Comparison of ENCODE assay signal across 9 mouse cellular contexts in genomic region chr11:18750911-18751841, GRCm38 (mm10).
DNase-seq lines count a peak whose midpoint lies in the region; ATAC-seq lines count a peak whose summit lies in the region.
"Had no signal": no experiment of that assay in that cellular context is flagged by ENCODE, and none has a peak within 500 bp of the region (broad histone marks: within the 10 kb centered on the region; RNA-seq: fewer than 3 reads in every experiment).

No protein-coding gene starts in this region.

- no peak for DNase-seq in liver
- no peak for DNase-seq in forebrain, embryonic 10.5 days (ENCODE audit: extremely low spot score, low spot score)
- DNase-seq in B cell, adult 2 months, result no peak
- no peak for DNase-seq in ovary, postnatal 10 days (ENCODE audit: low spot score)
- no peak for DNase-seq in heart, adult 11 months
- DNase-seq: heart, postnatal 4 days had no signal

- no peak for ATAC-seq in liver, embryonic 12.5 days
- peak; percentile 67 for ATAC-seq in lung, embryonic 16.5 days (ENCODE audit: low read depth)
- peak; percentile 25; the same call in 1 of the 2 replicates for ATAC-seq in stomach, embryonic 16.5 days (ENCODE audit: insufficient read depth, low FRiP score)

- peak overlapping the region; percentile 38 for H3K4me2 ChIP-seq in liver, embryonic 12.5 days
- H3K4me2 ChIP-seq in lung, embryonic 16.5 days (ENCODE audit: low read depth, low read length), result peak overlapping the region; percentile 60
- peak overlapping the region; percentile 59 for H3K4me2 ChIP-seq in stomach, embryonic 16.5 days (ENCODE audit: low read depth, low read length)

- peaks cover 68% of the 10 kb centered on the region for H3K4me1 ChIP-seq in liver, embryonic 12.5 days
- H3K4me1 ChIP-seq in forebrain, embryonic 10.5 days, result peaks cover 93% of the 10 kb centered on the region
- peaks cover 44% of the 10 kb centered on the region for H3K4me1 ChIP-seq in lung, embryonic 16.5 days (replicated peaks; ENCODE audit: control insufficient read depth, insufficient read depth, low read length)
- H3K4me1 ChIP-seq in stomach, embryonic 16.5 days (ENCODE audit: control insufficient read depth, insufficient read depth, low read length), result peaks cover 40% of the 10 kb centered on the region

- H3K4me3 ChIP-seq in liver, embryonic 12.5 days, result no peak overlapping the region
- H3K4me3 ChIP-seq in forebrain, embryonic 10.5 days, result peak overlapping the region; percentile 42
- H3K4me3 ChIP-seq in lung, embryonic 16.5 days (ENCODE audit: low read length), result peak overlapping the region; percentile 28
- H3K4me3 ChIP-seq in stomach, embryonic 16.5 days (replicated peaks; ENCODE audit: low read length), result peak overlapping the region; percentile 29

- H3K9me3 ChIP-seq in liver, embryonic 12.5 days (replicated peaks), result no peaks in the 10 kb centered on the region
- no peaks in the 10 kb centered on the region for H3K9me3 ChIP-seq in forebrain, embryonic 10.5 days
- H3K9me3 ChIP-seq in lung, embryonic 16.5 days (ENCODE audit: control insufficient read depth, low read length), result no peaks in the 10 kb centered on the region
- no peaks in the 10 kb centered on the region for H3K9me3 ChIP-seq in stomach, embryonic 16.5 days (replicated peaks; ENCODE audit: control insufficient read depth, low read length)

- 43% methylated on average over 20 of the region's 20 CpGs for WGBS in liver, embryonic 12.5 days (ENCODE audit: insufficient replicate concordance)
- 25% methylated on average over 20 of the region's 20 CpGs for WGBS in forebrain, embryonic 10.5 days
- WGBS in lung, embryonic 16.5 days, result 5% methylated on average over 20 of the region's 20 CpGs
- 15% methylated on average over 20 of the region's 20 CpGs for WGBS in stomach, embryonic 16.5 days

- no peak overlapping the region for H3K27ac ChIP-seq in liver, embryonic 12.5 days
- H3K27ac ChIP-seq in forebrain, embryonic 10.5 days, result 0 out of 2 replicates have a peak overlapping the region, but pooled peaks have one; percentile 8
- peak overlapping the region; percentile 66 for H3K27ac ChIP-seq in lung, embryonic 16.5 days (ENCODE audit: low read length)
- peak overlapping the region; percentile 96 for H3K27ac ChIP-seq in stomach, embryonic 16.5 days (ENCODE audit: low read length)

- no peak overlapping the region for H3K9ac ChIP-seq in liver, embryonic 12.5 days
- peak overlapping the region; percentile 50 for H3K9ac ChIP-seq in lung, embryonic 16.5 days (ENCODE audit: low read length)
- H3K9ac ChIP-seq in stomach, embryonic 16.5 days (ENCODE audit: low read length), result peak overlapping the region; percentile 65

- no peaks in the 10 kb centered on the region for H3K36me3 ChIP-seq in liver, embryonic 12.5 days
- no peaks in the 10 kb centered on the region for H3K36me3 ChIP-seq in forebrain, embryonic 10.5 days (replicated peaks)
- no peaks in the 10 kb centered on the region for H3K36me3 ChIP-seq in lung, embryonic 16.5 days (ENCODE audit: control insufficient read depth, insufficient read depth, low read length)
- H3K36me3 ChIP-seq in stomach, embryonic 16.5 days (ENCODE audit: control insufficient read depth, insufficient read depth, low read length), result no peaks in the 10 kb centered on the region

- no peaks in the 10 kb centered on the region for H3K27me3 ChIP-seq in liver, embryonic 12.5 days (replicated peaks)
- H3K27me3 ChIP-seq in forebrain, embryonic 10.5 days (ENCODE audit: poor library complexity, severe bottlenecking), result peaks cover 42% of the 10 kb centered on the region
- H3K27me3 ChIP-seq in lung, embryonic 16.5 days (ENCODE audit: control insufficient read depth, insufficient read depth, low read depth, low read length), result no peaks in the 10 kb centered on the region
- no peaks in the 10 kb centered on the region for H3K27me3 ChIP-seq in stomach, embryonic 16.5 days (ENCODE audit: control insufficient read depth, insufficient read depth, low read length)
